Mouse (Mus musculus) embryo, embryonic 11 days (tissue): ENCODE results near the gene Ncbp3.

Source experiments
- DNase-seq: peaks from one replicate; pipeline ENCODE4 v3.0.0-alpha.2; 2015

The Ncbp3 gene

DNA sequence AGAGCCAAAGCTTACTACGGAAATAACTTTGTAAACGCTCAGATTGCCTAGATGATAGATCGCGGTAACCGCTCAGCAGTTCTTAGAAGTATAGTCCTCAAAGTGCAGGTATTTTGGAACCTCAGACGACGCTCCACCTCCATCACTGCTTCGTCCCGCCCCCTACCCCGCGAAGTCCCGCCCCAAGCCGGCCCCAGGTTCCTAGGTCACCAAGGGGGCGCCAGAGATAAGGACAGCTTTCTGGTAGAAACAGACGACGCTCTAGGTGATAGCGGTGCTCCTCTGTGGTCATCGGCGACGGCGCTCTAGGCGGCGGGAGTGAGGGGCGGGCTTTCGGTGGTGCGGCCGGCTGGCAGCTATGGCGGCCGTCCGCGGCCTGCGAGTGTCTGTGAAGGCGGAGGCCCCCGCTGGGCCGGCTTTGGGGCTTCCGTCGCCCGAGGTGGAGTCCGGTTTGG lies at the start of gene Ncbp3:
Ncbp3 (plus strand) TSS at position 242 of the 455 bp plus-strand sequence.
- peak; percentile 99 for DNase-seq

DNA sequence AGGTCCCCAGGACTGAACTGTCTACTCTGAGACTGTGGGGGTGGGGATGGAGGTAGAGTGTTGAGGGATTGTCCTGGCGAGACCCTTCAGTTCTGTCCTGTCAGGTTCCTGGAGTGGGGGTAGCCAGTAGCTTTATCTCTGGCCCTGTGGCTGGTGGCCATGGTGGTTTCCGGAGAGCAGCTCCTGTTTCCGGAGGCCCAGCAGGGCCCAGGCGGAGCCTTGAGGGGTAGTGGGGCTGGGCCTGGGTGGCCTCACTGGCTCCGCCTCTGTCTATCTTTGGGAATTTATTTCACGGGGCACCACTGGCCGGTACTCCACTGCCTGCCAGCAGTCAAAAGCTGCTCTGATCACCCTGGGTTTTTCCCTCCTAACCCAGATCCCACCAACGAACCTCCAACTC lies 48.8 kb upstream of the Ncbp3 start, which contains the start of gene P2rx1:
P2rx1 (plus strand) TSS at position 333 of the 400 bp plus-strand sequence.
- peak; percentile 25 for DNase-seq

DNA sequence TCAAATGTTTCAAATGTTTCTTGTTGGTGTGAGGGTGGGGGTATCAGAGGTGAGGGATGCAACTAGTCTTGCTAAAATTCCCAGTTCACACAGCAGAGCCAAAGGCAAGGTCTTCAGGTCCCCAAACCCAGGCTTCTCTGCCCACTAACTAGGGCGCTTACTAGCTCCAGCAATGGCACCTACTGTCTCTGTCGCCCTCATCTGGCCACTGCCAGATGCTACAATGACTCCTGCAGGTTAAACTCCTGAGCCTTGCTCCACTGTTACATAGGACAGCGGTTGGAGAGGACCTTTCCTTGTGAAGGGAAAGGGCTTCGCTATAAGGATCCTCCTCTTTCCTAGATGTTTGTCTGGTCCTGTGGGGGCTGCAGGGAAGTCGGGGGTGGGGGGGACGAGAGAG lies 46.6 kb upstream of the Ncbp3 start:
- DNase-seq: peak; percentile 77

DNA sequence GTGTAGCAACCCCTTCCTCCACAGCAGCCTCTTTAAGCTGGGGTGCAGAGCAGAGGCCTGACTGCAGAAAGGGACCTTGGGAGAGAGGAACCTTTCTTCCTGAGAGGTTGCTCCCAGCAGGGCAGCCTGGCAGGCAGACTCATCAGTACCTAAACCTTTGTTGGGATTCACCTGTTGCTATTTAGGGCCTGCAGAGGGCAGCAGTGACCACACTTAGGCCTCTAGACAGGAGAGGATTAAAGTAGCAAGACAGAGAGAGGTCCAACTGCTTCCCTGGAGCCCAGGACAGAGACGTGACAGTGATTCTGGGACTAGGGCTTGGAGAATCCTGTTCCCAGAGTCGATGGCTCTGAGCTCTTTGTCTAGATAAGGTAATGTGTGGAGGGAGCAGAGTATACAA lies 41.2 kb upstream of the Ncbp3 start:
- peak; percentile 82 for DNase-seq

DNA sequence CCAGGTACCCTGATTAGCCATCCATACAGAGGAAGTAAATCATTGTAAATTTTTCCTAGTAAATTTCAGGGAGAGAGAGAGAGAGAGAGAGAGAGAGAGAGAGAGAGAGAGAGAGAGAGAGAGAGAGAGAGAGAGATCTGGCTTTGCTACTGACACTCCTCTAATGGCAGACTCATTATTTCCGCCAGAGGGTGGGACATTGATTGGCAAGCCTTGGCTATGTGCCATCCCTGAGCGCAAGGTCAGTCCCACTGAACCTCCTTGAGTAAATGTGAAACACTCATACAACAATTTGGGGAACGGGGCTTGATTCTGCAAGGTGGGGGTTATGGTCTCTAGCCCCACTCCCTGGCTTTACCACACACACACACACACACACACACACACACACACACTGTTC lies 40.5 kb upstream of the Ncbp3 start:
- no peak for DNase-seq

DNA sequence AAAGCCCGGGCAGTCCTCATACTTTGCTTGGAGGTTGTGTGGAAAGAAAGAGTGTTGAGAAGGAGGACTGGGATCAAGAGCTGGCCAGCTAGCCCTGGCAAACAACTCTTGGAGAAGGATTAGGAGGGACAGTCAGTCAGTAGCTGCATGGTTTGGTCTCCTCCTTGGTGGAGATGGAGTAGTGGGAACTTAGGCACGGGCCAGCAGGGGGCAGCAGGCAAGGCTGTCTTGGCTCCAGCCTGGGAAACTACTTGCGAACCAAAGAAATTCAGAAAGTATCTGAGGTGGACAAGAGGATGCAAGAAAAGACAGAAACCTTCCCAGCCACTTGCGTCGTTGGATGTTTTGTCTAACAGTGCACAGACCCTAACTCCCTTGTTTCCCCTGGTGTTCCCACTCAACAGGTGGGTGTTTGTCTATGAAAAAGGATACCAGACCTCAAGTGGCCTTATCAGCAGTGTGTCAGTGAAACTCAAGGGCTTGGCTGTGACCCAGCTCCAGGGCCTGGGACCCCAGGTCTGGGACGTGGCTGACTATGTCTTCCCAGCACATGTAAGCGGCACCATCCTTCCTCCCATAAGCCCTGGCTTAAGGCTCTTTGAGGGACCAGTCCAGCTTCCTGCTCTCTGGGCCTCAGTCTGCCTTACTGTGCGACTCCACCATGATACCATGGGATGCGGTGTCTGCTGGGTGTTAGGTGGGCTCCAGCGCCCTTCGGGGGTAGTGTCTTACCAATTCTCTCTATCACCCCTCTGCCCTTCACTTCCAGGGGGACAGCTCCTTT lies 39.7 kb upstream of the Ncbp3 start:
- peak; percentile 72 for DNase-seq

DNA sequence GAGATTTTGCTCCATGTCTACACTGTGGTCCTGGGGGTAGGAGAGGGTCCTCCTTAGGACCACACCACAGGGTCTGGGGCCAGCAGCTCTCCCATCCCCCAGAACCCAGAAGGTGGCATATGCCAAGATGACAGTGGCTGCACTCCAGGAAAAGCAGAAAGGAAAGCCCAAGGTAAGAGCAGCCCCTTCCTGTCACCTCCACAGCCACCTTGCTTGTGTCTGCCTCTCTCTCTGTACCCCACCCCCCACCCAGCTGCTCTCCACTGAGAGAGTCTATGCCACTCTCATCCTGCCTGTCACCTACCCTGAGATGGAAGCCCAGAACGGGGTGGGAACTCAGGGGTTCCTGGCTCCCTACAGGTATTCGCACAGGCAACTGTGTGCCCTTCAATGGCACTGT lies 38.8 kb upstream of the Ncbp3 start:
- no peak for DNase-seq

DNA sequence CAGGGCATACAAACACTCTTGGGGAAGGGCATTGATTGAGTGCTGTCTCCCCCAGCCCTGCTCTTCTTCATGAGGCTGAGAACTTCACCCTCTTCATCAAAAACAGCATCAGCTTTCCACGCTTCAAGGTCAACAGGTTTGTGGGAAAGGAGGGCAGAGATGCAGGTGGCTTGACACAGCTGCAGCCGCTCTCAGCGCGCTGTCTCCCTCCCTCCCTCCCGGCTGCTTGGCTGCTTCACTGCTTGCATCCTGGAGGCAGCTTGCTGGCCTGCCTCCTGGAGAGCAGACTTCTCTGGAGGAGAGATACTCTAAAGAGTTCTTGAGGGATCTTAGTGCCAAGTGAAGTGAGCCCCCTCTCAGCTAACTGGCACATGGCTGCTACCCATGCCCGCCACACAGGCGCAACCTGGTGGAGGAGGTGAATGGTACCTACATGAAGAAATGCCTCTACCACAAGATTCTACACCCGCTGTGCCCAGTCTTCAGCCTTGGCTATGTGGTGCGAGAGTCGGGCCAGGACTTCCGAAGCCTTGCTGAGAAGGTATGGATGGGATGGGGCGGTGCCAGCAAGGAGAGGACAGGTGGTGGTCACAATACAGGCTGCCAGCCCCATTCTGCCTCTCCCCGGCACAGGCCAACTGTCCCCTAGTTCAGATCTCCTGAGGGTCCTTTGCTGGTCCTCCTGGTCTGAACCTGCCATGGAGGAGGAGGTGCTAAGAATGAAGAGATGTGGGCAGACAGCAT lies 37.9 kb upstream of the Ncbp3 start:
- DNase-seq: no peak

DNA sequence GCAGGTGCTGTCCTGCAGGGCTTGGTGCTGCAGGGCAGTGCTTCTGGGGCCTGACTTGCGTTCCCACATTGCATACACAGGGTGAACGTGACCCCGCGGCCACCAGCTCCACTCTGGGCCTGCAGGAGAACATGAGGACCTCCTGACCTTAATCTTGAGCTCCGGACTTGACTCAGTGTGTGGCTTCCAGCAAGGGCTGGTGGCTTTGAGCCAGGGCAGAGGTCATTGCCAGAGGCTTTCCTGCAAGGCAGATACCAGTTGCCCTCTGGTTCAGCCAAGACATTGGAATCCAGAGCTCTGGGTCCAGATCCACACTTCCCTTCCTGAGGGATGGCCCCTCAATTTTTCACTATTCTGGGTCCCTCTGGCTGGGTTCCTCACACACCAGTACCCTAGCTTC lies 33.6 kb upstream of the Ncbp3 start:
- no peak for DNase-seq

DNA sequence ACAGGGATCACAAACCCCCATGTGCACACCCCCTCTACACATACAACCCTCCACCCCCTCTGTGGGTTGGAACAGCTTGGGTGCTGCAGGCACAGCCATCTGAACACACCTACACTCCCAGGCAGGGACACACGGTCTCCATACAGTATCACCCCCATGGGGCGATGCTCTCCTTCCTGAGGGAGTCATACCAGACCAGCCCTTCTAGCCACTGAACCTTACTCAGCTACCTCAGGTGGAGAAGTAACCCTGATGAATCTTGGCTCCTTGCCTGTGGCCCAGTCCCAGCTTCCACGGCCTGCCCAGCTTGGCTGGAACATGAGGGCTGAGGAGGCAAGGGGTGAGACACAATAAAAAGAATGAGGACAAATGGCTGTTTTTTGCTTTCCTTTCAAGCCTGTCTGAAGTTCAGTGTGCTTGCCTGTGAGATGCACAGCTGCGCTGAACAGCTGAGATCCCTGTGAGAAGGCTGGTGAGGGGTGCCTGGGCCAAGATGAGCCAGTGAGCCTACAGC lies 32.7 kb upstream of the Ncbp3 start:
- no peak for DNase-seq

DNA sequence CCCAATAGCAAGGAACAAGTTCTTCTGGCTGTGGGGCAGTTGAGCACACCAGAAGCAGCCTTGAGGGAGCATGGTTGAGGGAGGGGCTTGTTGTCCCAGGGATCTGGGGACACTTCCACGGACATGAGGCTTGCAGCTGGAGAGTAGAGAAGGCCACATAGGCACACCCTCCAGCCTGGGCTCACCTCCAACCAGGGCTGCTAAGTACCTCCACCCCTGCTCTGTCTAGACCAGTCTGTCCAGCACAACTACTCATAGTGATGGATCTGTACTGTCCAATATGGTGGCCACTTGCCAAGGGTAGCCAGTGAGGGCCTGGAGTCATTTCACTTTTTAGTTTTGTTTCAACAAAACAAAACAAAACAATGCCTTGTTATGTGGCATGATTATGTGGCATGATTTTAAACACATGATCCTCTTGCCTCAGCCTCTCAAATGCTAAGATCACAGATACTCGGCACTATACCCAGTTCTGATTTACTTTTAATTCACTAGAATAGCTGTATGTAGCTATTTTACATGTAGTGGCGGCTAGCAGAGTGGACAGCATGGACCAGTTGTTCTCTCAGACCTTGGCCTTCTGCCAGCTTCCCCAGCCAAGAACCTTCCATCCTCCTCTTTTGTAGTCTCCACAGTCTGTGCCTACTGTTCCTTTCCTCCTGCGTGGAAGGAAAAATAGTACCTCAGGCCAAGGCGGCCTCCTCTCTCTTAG lies 32.0 kb upstream of the Ncbp3 start:
- DNase-seq: no peak

DNA sequence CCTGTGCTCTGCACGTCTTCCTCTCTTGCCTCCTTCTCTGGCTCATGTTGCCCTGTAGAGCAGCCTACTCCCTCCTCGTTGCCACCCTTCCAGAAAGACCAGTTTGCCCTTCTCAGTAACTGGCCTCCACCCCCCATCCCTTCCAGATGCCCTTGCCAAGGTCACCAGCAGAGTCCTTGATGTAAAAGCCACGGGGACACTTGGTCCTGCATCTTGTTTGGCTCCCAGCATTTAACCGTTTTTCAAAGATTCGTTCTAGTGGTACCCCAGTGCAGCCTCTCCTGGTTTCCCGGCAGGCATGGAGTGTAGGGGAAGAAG lies 31.5 kb upstream of the Ncbp3 start:
- no peak for DNase-seq

DNA sequence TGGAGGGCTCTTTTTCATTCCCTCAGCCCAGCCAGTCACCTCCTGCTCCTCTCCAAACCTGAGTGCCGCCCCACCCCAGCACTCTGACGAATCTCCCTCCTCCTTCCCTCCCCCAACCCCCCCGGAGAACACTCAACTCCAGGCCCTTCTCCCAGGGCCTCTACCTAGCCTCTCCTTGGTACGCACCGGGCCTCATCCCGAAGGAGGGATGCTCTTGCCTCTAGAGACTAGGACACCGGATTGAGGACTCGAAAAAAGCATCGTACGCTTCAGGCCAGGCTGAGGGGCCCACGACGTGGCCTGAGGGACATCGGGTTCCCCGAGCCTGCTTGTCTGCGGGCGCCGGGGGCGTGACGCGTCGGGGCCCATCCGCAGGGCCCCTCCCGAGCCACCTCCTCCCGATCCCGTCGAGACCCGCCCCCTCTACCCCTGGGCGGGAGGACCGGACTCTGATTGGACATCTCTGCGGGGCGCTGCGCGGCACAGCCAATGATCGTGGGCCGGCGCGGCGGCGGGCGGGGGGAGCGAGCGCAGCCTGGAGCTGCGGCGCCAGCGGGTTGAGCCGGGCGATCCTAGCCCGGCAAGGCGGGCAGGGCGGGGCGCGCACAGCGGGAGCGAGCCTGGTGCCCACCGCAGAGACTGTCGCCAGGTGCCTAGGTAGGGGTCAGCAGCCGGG lies 29.0 kb upstream of the Ncbp3 start, which contains the start of gene Camkk1:
Camkk1 (plus strand) TSS at position 538 of the 676 bp plus-strand sequence.
- peak; percentile 95 for DNase-seq

DNA sequence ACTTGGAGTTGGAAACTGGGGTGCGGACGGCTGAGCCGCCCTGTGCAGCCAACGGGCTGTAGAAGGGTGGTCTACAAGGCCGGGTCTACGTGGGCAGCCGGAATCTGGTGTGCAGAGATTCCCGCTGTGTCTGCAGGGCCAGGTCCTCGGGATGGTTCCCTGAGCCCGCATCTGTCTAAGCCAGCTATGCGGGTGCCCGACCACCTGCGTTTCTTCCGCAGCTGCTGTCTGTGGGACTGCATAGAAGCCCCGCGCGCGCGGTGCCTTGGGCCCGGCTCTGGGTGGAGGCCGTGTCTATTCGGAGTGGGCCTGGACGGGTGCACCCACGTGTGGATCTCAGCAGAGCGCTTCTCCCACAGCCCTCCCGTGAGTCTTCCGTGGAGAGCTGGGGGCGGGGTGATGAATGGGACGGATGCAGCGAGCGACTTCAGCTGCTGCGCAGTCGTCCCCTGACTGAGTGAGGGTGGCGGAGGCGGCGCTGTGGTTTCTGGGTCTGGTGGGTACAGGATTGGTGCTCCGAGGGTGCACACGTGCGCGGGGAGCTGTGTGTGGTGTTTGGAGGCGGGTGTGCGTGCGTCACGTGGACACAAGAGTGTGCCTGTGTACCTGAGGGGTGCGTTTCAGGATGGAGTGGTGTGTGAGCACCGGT lies 28.3 kb upstream of the Ncbp3 start:
- DNase-seq: peak; percentile 60

DNA sequence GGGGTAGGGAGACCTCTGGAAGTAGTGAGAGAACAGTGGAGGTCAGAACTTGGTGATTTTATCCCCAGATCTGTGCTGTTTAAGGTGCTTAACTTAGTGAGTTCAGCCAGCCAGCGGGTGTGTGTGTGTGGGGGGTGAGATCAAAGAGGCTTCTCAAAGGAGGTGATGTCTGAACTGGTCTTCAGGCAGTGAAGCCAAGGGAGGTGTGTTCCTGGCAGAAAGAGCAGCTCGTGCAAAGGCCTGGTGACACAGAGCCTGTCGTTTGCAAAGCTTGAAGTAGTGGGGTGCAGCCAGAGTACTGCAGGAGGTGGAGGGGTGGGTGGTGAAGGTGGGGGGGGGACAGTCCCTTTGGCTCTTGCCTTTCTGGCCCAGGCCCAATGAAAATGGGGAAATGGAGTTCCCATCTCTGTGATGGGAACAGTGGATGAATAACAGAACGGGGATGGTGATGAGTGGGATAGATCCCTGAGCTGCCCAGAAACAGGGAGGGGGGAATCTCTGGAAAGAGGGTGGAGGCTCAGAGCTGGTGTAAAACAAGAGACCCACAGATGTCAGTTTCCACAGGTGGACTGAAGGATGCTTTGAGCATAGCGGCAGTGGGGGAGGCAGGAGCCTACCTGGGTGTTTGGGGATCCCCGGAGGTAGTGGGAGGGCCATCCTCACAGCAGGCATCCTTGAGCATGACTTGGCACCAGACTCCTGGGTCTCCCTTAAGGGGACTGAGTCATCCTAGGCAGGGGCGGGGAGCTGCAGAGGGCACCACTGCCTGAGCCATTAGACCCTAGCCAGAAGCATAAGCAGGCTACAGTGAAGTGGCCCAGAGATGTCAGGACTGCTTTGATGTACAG lies 26.4 kb upstream of the Ncbp3 start:
- no peak for DNase-seq

DNA sequence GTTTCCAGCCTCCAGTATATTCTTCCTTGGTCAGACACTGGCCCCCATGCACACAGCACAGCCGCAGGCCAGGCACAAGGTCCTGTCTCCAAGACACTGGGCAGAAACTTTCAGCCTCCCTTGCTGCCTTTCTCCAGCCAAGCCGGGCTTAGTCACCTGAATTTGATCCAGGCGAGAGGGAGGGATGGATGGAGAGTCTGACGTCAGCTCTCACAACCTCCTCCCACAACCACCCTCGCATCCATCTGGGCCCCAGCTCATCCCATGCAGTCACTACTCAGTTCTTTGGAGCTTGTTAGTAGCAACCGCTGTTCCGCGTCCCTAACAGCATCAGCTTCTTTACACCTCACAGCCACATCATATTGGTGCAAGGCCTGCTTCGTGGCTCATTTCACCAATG lies 24.5 kb upstream of the Ncbp3 start:
- no peak for DNase-seq

DNA sequence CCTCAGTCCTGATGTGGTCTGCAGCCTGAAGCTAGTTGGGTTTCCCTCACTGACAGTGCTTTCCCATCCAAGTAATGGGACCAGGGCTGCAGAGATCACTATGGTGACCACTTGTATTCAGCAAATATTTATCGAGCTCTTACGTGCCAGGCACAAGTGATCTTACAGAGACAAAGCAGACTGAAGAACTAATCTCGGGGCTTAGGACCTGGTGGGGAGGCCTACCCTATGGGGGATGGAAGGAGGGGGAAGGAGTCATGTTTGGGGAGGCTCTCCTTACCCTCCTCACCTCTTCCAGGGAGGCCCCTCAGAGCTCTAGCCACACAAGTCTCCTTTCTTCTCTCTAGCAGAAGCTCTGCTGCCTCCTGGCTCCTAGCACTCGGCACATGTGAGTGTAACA lies 23.8 kb upstream of the Ncbp3 start:
- no peak for DNase-seq

DNA sequence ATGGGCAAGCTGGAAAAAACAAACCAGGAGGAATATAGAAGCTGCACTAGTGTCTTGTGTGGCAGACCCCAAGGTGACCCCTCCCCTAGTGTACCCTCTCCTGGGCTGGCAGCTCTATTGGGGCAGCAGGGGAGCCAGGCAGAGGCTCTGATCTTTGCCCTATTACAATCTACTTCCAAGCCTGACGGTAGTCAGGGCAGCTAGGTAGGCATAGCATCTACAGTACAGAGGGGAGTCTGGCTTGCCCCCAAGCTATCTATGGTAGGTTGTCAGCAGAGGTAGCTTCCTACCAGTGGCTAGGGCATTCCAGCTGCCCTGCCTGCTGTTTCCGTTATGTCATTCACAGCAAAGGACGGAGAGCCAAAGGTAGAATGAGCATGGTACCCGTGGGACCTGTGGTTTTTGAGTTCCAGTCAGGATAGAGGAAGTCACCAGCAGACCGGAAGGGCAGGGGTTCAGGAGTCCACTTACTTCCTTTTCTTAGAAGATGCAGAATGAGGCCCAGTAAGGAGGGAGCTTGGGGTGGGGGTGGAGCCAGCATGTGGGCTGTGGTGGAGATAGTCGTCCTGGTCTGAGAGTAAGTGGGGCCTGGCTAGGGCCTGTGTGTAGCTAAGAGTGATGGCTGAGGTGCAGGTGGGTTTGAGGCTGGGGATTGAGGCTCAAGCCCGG lies 23.2 kb upstream of the Ncbp3 start:
- DNase-seq: peak; percentile 28

DNA sequence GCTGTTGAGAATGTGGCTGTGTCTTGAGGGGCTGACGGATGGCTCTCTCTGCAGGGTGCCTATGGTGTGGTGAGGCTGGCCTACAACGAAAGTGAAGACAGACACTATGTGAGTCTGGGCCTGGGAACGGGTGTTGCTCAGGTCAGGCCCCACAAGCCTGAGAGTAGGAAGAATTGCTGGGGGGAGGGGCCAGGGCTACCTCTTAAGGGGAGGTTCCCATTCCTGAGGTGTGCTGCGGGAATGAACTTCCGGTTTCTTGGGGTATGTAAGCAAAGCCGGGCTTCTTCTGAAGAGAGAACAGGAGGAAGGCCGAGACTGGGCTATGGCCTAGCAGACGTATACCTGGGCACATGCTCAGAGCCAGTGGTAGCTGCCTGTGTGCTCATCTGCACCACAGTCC lies 20.6 kb upstream of the Ncbp3 start:
- no peak for DNase-seq

DNA sequence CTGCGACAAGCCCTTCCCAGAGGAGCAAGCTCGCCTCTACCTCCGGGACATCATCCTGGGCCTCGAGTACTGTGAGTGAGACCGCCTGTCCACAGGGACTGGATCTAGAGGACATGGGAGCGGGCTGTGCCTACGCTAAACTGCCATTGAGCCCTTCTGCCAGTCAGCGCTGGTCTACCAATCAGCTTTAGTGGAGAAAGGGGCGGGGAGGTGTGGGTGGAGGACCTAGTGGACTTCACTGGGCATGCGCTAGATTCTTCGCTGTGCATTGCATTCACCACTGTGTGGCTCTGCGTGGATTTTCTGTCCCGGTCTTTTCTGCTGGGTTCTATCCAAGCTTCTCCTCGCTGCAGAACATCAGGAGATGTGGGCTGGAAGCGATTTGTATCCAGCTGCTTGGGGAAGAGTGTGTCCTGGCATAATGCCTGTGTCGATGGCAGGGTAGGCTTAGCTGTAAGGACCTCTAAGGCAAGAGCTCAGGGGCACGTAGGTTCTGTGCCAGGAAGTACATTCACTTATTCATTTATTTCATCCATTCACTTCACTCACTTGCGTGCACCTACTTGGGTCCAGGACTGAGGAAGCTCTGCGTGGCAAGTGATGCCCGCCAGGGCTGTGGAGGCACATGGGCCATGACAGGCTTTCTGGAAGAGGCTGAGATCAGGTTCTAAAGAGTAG lies 16.6 kb upstream of the Ncbp3 start:
- DNase-seq: peak; percentile 93
